Comparison of ENCODE assay signal across 8 mouse cellular contexts in genomic region chr8:126525575-126525974, GRCm38 (mm10). TPM values are rescaled to one million over a fixed set of nuclear protein-coding genes. Genes with fewer than 3 reads are reported as not detected.
DNase-seq lines count a peak whose midpoint lies in the region; ATAC-seq and TF ChIP-seq lines count a peak whose summit lies in the region.

No protein-coding gene starts in this region.

- peaks cover 25% of the 10 kb centered on the region for H3K4me1 ChIP-seq in forebrain, embryonic 15.5 days
- peaks cover 17% of the 10 kb centered on the region; the same call in 1 of the 2 replicates for H3K4me1 ChIP-seq in forebrain, postnatal 0 days (ENCODE audit: insufficient read depth)
- H3K4me1 ChIP-seq in intestine, embryonic 16.5 days (ENCODE audit: control insufficient read depth, insufficient read depth, low read length), result peaks cover 22% of the 10 kb centered on the region

- H3K36me3 ChIP-seq in forebrain, embryonic 15.5 days, result no peaks in the 10 kb centered on the region
- no peaks in the 10 kb centered on the region for H3K36me3 ChIP-seq in forebrain, postnatal 0 days (ENCODE audit: insufficient read depth)
- no peaks in the 10 kb centered on the region for H3K36me3 ChIP-seq in intestine, embryonic 16.5 days (ENCODE audit: control insufficient read depth, insufficient read depth, low read length)

- ATAC-seq in forebrain, embryonic 15.5 days (replicated peaks), result no peak
- no peak for ATAC-seq in forebrain, postnatal 0 days
- no peak for ATAC-seq in intestine, embryonic 16.5 days

- no peak overlapping the region for H3K4me3 ChIP-seq in forebrain, embryonic 15.5 days
- no peak overlapping the region for H3K4me3 ChIP-seq in forebrain, postnatal 0 days (ENCODE audit: low read depth, low read length)
- H3K4me3 ChIP-seq in left cerebral cortex, adult 2 months, result no peak overlapping the region
- no peak overlapping the region for H3K4me3 ChIP-seq in intestine, embryonic 16.5 days (ENCODE audit: low read length)

- 69% methylated on average over 1 of the region's 1 CpGs for WGBS in forebrain, embryonic 15.5 days
- 74% methylated on average over 1 of the region's 1 CpGs for WGBS in forebrain, postnatal 0 days
- WGBS in intestine, embryonic 16.5 days, result 70% methylated on average over 1 of the region's 1 CpGs

- intact Hi-C loops in left cerebral cortex, adult 2 months (cut with DNase I), result loop anchor here (2.0 kb wide), 1 partner anchor 141 kb away; no protein-coding TSS in a partner anchor
- intact Hi-C loops in left cerebral cortex, postnatal 10 days (cut with DNase I), result loop anchor here (10.0 kb wide), 1 partner anchor 139 kb away; no protein-coding TSS in a partner anchor

- no peak for TF ChIP-seq CTCF in forebrain, postnatal 0 days (IDR thresholded peaks at IDR 0.05; ENCODE audit: low read depth)
- TF ChIP-seq CTCF in left cerebral cortex, adult 2 months (IDR thresholded peaks at IDR 0.05), result no peak

- no peaks in the 10 kb centered on the region for H3K27me3 ChIP-seq in forebrain, embryonic 15.5 days
- H3K27me3 ChIP-seq in forebrain, postnatal 0 days (ENCODE audit: insufficient read depth, low read length), result no peaks in the 10 kb centered on the region
- no peaks in the 10 kb centered on the region for H3K27me3 ChIP-seq in intestine, embryonic 16.5 days (replicated peaks; ENCODE audit: control insufficient read depth, insufficient read depth, low read length)

- no peak overlapping the region for H3K4me2 ChIP-seq in forebrain, embryonic 15.5 days (replicated peaks)
- H3K4me2 ChIP-seq in forebrain, postnatal 0 days (ENCODE audit: low read depth), result no peak overlapping the region
- no peak overlapping the region for H3K4me2 ChIP-seq in intestine, embryonic 16.5 days (ENCODE audit: low read depth, low read length)

- no peak overlapping the region for H3K9ac ChIP-seq in forebrain, embryonic 15.5 days (replicated peaks)
- H3K9ac ChIP-seq in forebrain, postnatal 0 days, result no peak overlapping the region
- H3K9ac ChIP-seq in intestine, embryonic 16.5 days (ENCODE audit: low read depth, low read length), result no peak overlapping the region

- no peaks in the 10 kb centered on the region for H3K9me3 ChIP-seq in forebrain, embryonic 15.5 days
- no peaks in the 10 kb centered on the region for H3K9me3 ChIP-seq in forebrain, postnatal 0 days (ENCODE audit: low read length)
- no peaks in the 10 kb centered on the region for H3K9me3 ChIP-seq in intestine, embryonic 16.5 days (ENCODE audit: control insufficient read depth, low read length)

- H3K27ac ChIP-seq in forebrain, embryonic 15.5 days (replicated peaks), result peak overlapping the region; percentile 70
- no peak overlapping the region for H3K27ac ChIP-seq in forebrain, postnatal 0 days (ENCODE audit: low read depth, low read length)
- 0 out of 2 replicates have a peak overlapping the region, but pooled peaks have one; percentile 11 for H3K27ac ChIP-seq in left cerebral cortex, adult 2 months
- peak overlapping the region; percentile 83; the same call in 1 of the 2 replicates for H3K27ac ChIP-seq in intestine, embryonic 16.5 days (ENCODE audit: low read length)

- DNase-seq in forebrain, postnatal 0 days, result no peak
- DNase-seq in left cerebral cortex, adult 2 months (ENCODE audit: extremely low spot score in 1 of 2, low spot score in 2 of 2), result no peak
- no peak for DNase-seq in left cerebral cortex, postnatal 10 days (ENCODE audit: extremely low spot score in 1 of 2, low spot score in 2 of 2)
- DNase-seq in adipocyte (ENCODE audit: low spot score), result peak; percentile 42
- no peak for DNase-seq in T-cell, adult 2 months (ENCODE audit: low spot score)
- DNase-seq in layer of hippocampus, adult 18-20 months (ENCODE audit: low spot score in 2 of 2), result no peak

RNA-seq across cellular contexts. Expression of gene Tarbp1, which starts 50.7 kb away (rescaled TPM):
- 1.6 and 1.9 TPM in 2 replicates for polyA plus RNA-seq in forebrain, embryonic 15.5 days (2015; fragmentation: Nextera tagmentation; extraction: Ambion mirVana)
- total RNA-seq in forebrain, postnatal 0 days (2014; rRNA removed), result 5.6 and 5.8 TPM in 2 replicates
- 0.82 and 1.1 TPM in 2 replicates for polyA plus RNA-seq in forebrain, postnatal 0 days (2015; fragmentation: Nextera tagmentation; extraction: Ambion mirVana)
- 1 to 10 TPM; 4.2 to 4.6 TPM for total RNA-seq in left cerebral cortex, adult 2 months (2021)
- 1 to 10 TPM; 3.7 to 4.5 TPM for total RNA-seq in left cerebral cortex, postnatal 10 days (2021)
- 1.6 and 1.9 TPM in 2 replicates for polyA plus RNA-seq in intestine, embryonic 16.5 days (2015; fragmentation: Nextera tagmentation; extraction: Ambion mirVana)
- 1 to 10 TPM; 3.9 to 4.2 TPM for total RNA-seq in layer of hippocampus, adult 18-20 months (2021)
